Mouse (Mus musculus): ENCODE measurements around the gene Mex3d.

DNA sequence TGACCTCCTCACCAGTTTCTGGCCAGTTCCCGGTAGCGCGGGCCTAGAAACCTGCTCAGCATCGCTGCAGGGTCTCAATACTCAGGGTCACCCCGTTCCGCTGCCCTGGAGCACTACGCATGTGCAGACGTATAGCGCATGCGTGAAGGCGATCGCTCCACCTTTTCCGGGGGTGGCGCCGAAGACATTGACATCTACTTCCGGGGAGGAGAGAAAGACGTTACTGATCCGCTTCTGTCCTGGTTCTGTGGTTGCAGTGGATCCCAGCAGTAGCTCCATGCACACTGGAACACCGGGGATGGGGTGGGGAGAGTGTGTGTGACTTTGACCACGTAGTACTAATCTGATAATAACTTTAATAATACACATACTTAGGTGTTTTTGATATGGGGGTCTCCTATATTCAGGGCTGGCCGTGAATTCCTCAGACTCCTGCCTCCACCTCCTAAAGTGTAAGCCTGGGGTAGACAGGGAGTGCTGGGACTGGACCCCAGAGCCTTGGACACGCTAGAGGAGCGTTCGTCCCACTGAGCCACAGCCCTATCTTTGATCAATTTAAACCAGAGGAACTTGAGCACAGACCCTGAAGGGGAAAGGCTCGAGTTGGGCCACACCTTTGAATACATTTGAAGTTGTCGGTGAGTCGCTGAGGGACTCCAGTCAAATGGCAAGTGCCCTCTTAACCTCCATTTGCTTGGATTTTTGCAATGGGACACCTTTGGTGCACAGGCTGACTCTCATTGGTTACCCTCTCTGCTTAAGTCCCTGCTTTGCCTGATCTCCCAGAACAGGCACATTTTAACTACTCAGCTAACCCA is 19.4 kb upstream of the Mex3d start, which contains the start of gene Uqcr11:
- TF ChIP-seq CTCF (IDR thresholded peaks at IDR 0.05; ENCODE audit: low read depth) (no peak), EP300 (IDR thresholded peaks at IDR 0.05; ENCODE audit: low read depth) (no peak)
